Mouse (Mus musculus) layer of hippocampus, adult 2 months (tissue): Measurements from ENCODE around the gene Sstr5. TPM values are rescaled to one million over a fixed set of nuclear protein-coding genes. Genes with fewer than 3 reads are reported as not detected.

Experiments used
- DNase-seq, 2 experiments: peaks; one replicate each; pipeline ENCODE4 v3.0.0; 2022; ENCODE audit warnings: low spot score in 2 of 2
- H3K27ac ChIP-seq: fragments of 200-600 bp; 2 replicates; pipeline ENCODE4 v1.8.1; 2022
- H3K4me3 ChIP-seq: fragments of 200-600 bp; 2 replicates; pipeline ENCODE4 v1.8.1; 2022; ENCODE audit warnings: mild to moderate bottlenecking
- CTCF ChIP-seq: fragments of 200-600 bp; conservative IDR thresholded peaks from 2 replicates; pipeline ENCODE4 v1.8.1; 2022; ENCODE audit warnings: antibody characterized with exemption, mild to moderate bottlenecking, moderate library complexity
- long read RNA-seq, 2 experiments: library from polyadenylated mRNA; stranded (forward); transcript quantifications; one replicate each; pipeline ENCODE4 v2.0.0; 2021; ENCODE audit warnings: borderline mapping rate in 2 of 2
- total RNA-seq, 2 experiments: library from RNA; stranded (reverse); gene quantifications; 2 replicates each; pipeline ENCODE4 v1.2.3; 2021

The Sstr5 gene
- total RNA-seq: under 1 TPM in 1 of 2 experiments, not detected in 1; 0.15 TPM
- long read RNA-seq, experiment 1: 0 reads
- long read RNA-seq, experiment 2: 0 reads

- DNase-seq: no peak
- TF ChIP-seq CTCF: no peak
- H3K4me3 ChIP-seq: no peak within 1 kb of the TSS
- no peak within 1 kb of the TSS for H3K27ac ChIP-seq
Observed at GRCm38 (mm10) chr17:25497013-25497412, at the start of gene Sstr5. TSS of gene Sstr5 (minus strand) at chr17:25497288.

DNA sequence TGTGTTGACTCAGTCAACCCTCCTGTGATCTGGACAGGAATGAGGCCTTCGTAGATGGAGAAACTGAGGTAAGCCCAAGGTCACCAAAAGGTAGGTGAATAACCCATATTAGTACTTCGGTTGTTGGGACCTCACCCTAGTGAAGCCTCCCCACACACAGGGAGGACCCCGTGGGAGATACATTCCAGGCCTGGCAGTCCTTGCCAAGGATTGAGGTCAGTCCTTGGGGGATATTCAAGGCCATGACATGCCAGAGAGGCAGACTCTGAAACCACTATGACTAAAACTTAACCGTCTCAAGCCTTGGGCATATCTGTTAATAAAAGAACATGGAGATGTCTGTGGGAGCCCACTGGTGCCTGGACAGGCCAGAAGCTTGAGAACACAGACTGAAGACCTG, 44.7 kb upstream of the Sstr5 start:
- no peak for TF ChIP-seq CTCF
- DNase-seq: no peak
- no peak overlapping the region for H3K4me3 ChIP-seq
- no peak overlapping the region for H3K27ac ChIP-seq

DNA sequence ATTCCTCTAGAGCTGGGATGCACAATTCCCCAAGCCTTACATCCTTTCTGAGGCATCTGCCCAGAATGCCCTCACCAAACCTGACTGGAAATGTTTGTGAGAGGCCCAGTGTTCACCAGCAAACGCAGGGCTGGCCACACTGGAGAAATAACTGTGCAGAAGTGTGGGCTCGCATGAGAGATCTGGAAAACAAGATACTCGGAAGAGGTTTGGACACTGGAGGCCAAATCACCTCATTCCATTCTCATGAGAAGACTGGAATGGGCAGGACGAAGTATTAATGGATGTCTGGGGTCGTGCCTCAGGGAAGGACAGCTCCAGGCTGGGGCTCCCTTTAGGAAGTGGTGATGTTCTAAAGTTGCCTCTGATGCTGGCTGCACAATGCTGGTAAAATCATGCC, 43.6 kb upstream of the Sstr5 start:
- no peak for DNase-seq
- H3K27ac ChIP-seq: no peak overlapping the region
- no peak for TF ChIP-seq CTCF

GRCm38 (mm10) chr17:25538945-25539875, 42.1 kb upstream of the Sstr5 start:
- peak in 1 of 2 experiments; percentile 28 for DNase-seq
- Histone ChIP-seq H3K27ac (peak overlapping the region; percentile 85), H3K4me3 (peak overlapping the region; percentile 14; the same call in 1 of the 2 replicates)
- no peak for TF ChIP-seq CTCF

More for the DNA sequence above, 43.6 kb upstream of the Sstr5 start:
- no peak overlapping the region for H3K4me3 ChIP-seq

GRCm38 (mm10) chr17:25530357-25531022, 33.4 kb upstream of the Sstr5 start:
- TF ChIP-seq CTCF: no peak
- Histone ChIP-seq H3K4me3 (no peak overlapping the region), H3K27ac (no peak overlapping the region)
- no peak for DNase-seq

DNA sequence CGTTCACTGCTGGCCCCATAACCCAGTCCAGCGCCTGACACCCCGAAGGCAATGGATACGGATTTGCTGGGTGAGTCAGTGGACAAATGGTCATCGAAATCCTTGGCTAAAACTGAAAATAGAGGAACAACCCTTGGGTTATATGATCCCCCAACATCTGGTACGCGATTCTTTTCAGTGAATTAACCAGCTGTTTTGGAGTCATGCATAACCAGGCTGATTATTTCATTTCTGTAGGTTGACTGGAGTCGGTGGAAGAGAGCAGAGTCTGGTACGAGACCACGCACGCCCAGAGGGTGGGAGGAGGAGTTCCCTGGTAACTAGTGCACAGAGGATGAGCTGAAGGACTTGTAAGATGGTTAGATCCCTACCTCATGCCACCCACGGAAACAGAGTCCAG, 25.0 kb upstream of the Sstr5 start:
- no peak overlapping the region for H3K27ac ChIP-seq
- H3K4me3 ChIP-seq: no peak overlapping the region
- DNase-seq: no peak
- no peak for TF ChIP-seq CTCF

GRCm38 (mm10) chr17:25520492-25520891, 23.4 kb upstream of the Sstr5 start:
- peak overlapping the region; percentile 87 for H3K27ac ChIP-seq
- DNase-seq: no peak
- no peak overlapping the region for H3K4me3 ChIP-seq
- TF ChIP-seq CTCF: no peak

DNA sequence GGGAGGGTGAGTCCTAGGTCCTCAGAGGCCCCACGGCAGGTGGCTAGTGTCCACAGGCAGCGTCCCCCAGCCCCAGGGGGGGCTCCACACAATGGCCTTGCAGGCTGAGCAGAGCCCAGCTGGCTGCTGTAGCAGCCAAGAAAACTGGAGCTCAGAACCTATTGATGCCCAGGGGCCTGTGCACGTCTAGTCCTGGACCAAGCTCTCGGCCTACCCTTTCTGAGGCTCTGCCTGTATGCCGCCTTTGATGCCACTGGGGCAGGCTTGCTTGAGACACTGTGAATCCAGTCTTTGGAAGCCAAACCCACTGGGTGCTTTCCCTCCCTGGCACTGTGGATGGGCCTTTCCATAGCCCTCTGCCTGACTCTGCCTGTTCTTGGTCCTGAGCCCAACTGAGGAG, 22.4 kb upstream of the Sstr5 start:
- TF ChIP-seq CTCF: no peak
- Histone ChIP-seq H3K4me3 (no peak overlapping the region), H3K27ac (peak overlapping the region; percentile 87)
- peak; percentile 27 to 50 for DNase-seq

GRCm38 (mm10) chr17:25518144-25518543, 21.1 kb upstream of the Sstr5 start:
- 0 out of 2 replicates have a peak overlapping the region, but pooled peaks have one; percentile 15 for H3K4me3 ChIP-seq
- DNase-seq: peak; percentile 47 to 76
- H3K27ac ChIP-seq: peak overlapping the region; percentile 87
- peak; percentile 30; the same call in 1 of the 2 replicates for TF ChIP-seq CTCF

GRCm38 (mm10) chr17:25516315-25516714, 19.2 kb upstream of the Sstr5 start:
- DNase-seq: no peak
- Histone ChIP-seq H3K4me3 (no peak overlapping the region), H3K27ac (no peak overlapping the region)
- TF ChIP-seq CTCF: no peak

GRCm38 (mm10) chr17:25514055-25514454, 17.0 kb upstream of the Sstr5 start:
- no peak overlapping the region for H3K4me3 ChIP-seq
- DNase-seq: no peak
- H3K27ac ChIP-seq: no peak overlapping the region
- TF ChIP-seq CTCF: no peak

DNA sequence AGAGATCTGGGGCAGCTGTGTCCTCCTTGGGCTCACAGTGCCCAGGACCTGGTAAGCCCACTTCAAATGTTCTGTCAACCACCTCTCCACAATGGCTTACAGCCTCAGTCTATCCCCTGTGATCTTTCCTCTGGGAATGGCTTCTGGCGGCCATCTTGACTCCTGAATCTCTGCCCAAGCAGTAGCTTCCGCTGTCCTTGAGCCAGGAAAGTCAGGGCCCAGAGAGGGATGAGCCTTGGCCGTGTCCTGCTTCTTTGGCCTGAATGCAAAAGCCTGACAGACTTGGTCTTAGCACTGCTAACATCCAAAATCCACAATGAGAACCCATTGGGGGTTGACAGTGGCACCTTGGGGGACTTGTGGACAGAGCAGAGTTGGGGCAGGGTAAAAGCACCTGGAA, 14.8 kb upstream of the Sstr5 start:
- TF ChIP-seq CTCF: no peak
- H3K4me3 ChIP-seq: no peak overlapping the region
- H3K27ac ChIP-seq: no peak overlapping the region
- DNase-seq: no peak
